Mouse (Mus musculus) limb, embryonic 13.5 days (tissue): ENCODE measurements around the gene Fbxl17. TPM values are rescaled to one million over a fixed set of nuclear protein-coding genes. Genes with fewer than 3 reads are reported as not detected.

Experiments used
- ATAC-seq: fragments of 200-750 bp; cut with Nextera tagmentation; 2 replicates; pipeline ENCODE4 v1.8.0; 2017; ENCODE audit warnings: low read depth, moderate number of reproducible peaks, moderate TSS enrichment; ENCODE audit not compliant: low FRiP score
- H3K27ac ChIP-seq: fragments of 300-500 bp; sonication (generic); 2 replicates; pipeline ENCODE4 v1.5.1; 2015; ENCODE audit warnings: inconsistent platforms, mild to moderate bottlenecking, moderate library complexity
- H3K27me3 ChIP-seq: fragments of 300-500 bp; sonication (generic); 2 replicates; pipeline ENCODE4 v1.6.1; 2015; ENCODE audit warnings: mild to moderate bottlenecking, inconsistent platforms
- H3K36me3 ChIP-seq: fragments of 300-500 bp; sonication (generic); 2 replicates; pipeline ENCODE4 v1.6.1; 2015; ENCODE audit warnings: inconsistent platforms, mild to moderate bottlenecking, moderate library complexity
- H3K4me1 ChIP-seq: fragments of 300-500 bp; sonication (generic); 2 replicates; pipeline ENCODE4 v1.6.1; 2015; ENCODE audit warnings: inconsistent platforms
- H3K4me2 ChIP-seq: fragments of 300-500 bp; sonication (generic); replicated peaks from 2 replicates; pipeline ENCODE4 v1.6.1; 2015; ENCODE audit warnings: inconsistent platforms, mild to moderate bottlenecking, moderate library complexity
- H3K4me3 ChIP-seq: fragments of 300-500 bp; sonication (generic); 2 replicates; pipeline ENCODE4 v1.5.1; 2015; ENCODE audit warnings: moderate library complexity, mild to moderate bottlenecking, inconsistent platforms
- H3K9ac ChIP-seq: fragments of 300-500 bp; sonication (generic); 2 replicates; pipeline ENCODE4 v1.6.1; 2015; ENCODE audit warnings: mild to moderate bottlenecking, inconsistent platforms
- H3K9me3 ChIP-seq: fragments of 300-500 bp; sonication (generic); 2 replicates; pipeline ENCODE4 v1.6.1; 2016; ENCODE audit warnings: inconsistent platforms
- WGBS: fragments of 180-500 bp; shearing (Covaris S2); methylation state at CpG from one replicate; pipeline ENCODE4 v1.1.7; 2015; 5-methylcytosine and 5-hydroxymethylcytosine counted together
- polyA plus RNA-seq: library from polyadenylated mRNA; unstranded; fragments of >200 nt; fragmentation: Nextera tagmentation; extraction: Ambion mirVana; gene quantifications from 2 replicates; pipeline ENCODE4 v1.2.1, GENCODE M21; 2015

The Fbxl17 gene
- polyA plus RNA-seq = 7.0 and 8.1 TPM in 2 replicates

- H3K27ac ChIP-seq = peak within 1 kb of the TSS; percentile 99
- peak; percentile 57 for ATAC-seq
- peak within 1 kb of the TSS; percentile 83 for H3K4me3 ChIP-seq
- WGBS = under 1% methylated on average over 63 of the region's 80 CpGs
- no peaks in the 10 kb centered on the region for H3K27me3 ChIP-seq
- H3K9me3 ChIP-seq = no peaks in the 10 kb centered on the region
- peaks cover 39% of the 10 kb centered on the region for H3K4me1 ChIP-seq
- H3K9ac ChIP-seq = peak within 1 kb of the TSS; percentile 99
- peak within 1 kb of the TSS; percentile 81 for H3K4me2 ChIP-seq
- no peaks in the 10 kb centered on the region; the same call in 1 of the 2 replicates for H3K36me3 ChIP-seq
These were observed at the start of gene Fbxl17 for GRCm38 (mm10) chr17:63499636-63500155. TSS of gene Fbxl17 (minus strand) at chr17:63500017.

GRCm38 (mm10) chr17:63547465-63547864 lies 47.6 kb upstream of the Fbxl17 start:
- Histone ChIP-seq H3K36me3 (no peaks in the 10 kb centered on the region), H3K4me3 (no peak overlapping the region), H3K9me3 (no peaks in the 10 kb centered on the region), H3K27ac (no peak overlapping the region), H3K4me2 (no peak overlapping the region), H3K9ac (no peak overlapping the region), H3K4me1 (no peaks in the 10 kb centered on the region), H3K27me3 (no peaks in the 10 kb centered on the region)
- ATAC-seq = no peak
- 81% methylated on average over 4 of the region's 4 CpGs for WGBS

GRCm38 (mm10) chr17:63534576-63535265 lies 34.9 kb upstream of the Fbxl17 start:
- H3K27ac ChIP-seq = no peak overlapping the region
- H3K4me2 ChIP-seq = no peak overlapping the region
- H3K9me3 ChIP-seq = no peaks in the 10 kb centered on the region
- 90% methylated on average over 17 of the region's 17 CpGs for WGBS
- no peaks in the 10 kb centered on the region for H3K27me3 ChIP-seq
- no peak overlapping the region for H3K4me3 ChIP-seq
- ATAC-seq = no peak
- no peaks in the 10 kb centered on the region for H3K36me3 ChIP-seq
- H3K9ac ChIP-seq = no peak overlapping the region
- 0 out of 2 replicates have a peak, but pooled peaks cover 4% of the 10 kb centered on the region for H3K4me1 ChIP-seq

- no peak overlapping the region for H3K27ac ChIP-seq
- no peaks in the 10 kb centered on the region for H3K9me3 ChIP-seq
- H3K4me2 ChIP-seq = no peak overlapping the region
- no peak for ATAC-seq
- WGBS = 25% methylated on average over 6 of the region's 6 CpGs
- no peak overlapping the region for H3K9ac ChIP-seq
- no peaks in the 10 kb centered on the region for H3K27me3 ChIP-seq
- no peaks in the 10 kb centered on the region for H3K36me3 ChIP-seq
- no peak overlapping the region for H3K4me3 ChIP-seq
- 0 out of 2 replicates have a peak, but pooled peaks cover 4% of the 10 kb centered on the region for H3K4me1 ChIP-seq
These were observed 33.4 kb upstream of the Fbxl17 start for GRCm38 (mm10) chr17:63533074-63533836.

- no peak for ATAC-seq
- 72% methylated on average over 6 of the region's 6 CpGs for WGBS
- no peak overlapping the region for H3K9ac ChIP-seq
- no peaks in the 10 kb centered on the region for H3K27me3 ChIP-seq
- no peak overlapping the region for H3K27ac ChIP-seq
- 0 out of 2 replicates have a peak, but pooled peaks cover 4% of the 10 kb centered on the region for H3K4me1 ChIP-seq
- no peak overlapping the region for H3K4me2 ChIP-seq
- no peak overlapping the region for H3K4me3 ChIP-seq
- no peaks in the 10 kb centered on the region for H3K36me3 ChIP-seq
- H3K9me3 ChIP-seq = no peaks in the 10 kb centered on the region
These were observed 29.7 kb upstream of the Fbxl17 start for GRCm38 (mm10) chr17:63529476-63529875.

GRCm38 (mm10) chr17:63520691-63521090 lies 20.9 kb upstream of the Fbxl17 start:
- ATAC-seq = no peak
- Histone ChIP-seq H3K4me1 (no peaks in the 10 kb centered on the region), H3K27ac (no peak overlapping the region), H3K36me3 (no peaks in the 10 kb centered on the region), H3K27me3 (no peaks in the 10 kb centered on the region), H3K9ac (no peak overlapping the region), H3K4me3 (no peak overlapping the region), H3K9me3 (no peaks in the 10 kb centered on the region), H3K4me2 (no peak overlapping the region)
- 86% methylated on average over 2 of the region's 2 CpGs for WGBS

GRCm38 (mm10) chr17:63510451-63510850 lies 10.6 kb upstream of the Fbxl17 start:
- WGBS = 83% methylated on average over 2 of the region's 2 CpGs
- no peak overlapping the region for H3K4me2 ChIP-seq
- H3K9me3 ChIP-seq = no peaks in the 10 kb centered on the region
- H3K4me3 ChIP-seq = no peak overlapping the region
- H3K36me3 ChIP-seq = no peaks in the 10 kb centered on the region
- H3K4me1 ChIP-seq = no peaks in the 10 kb centered on the region
- H3K27ac ChIP-seq = no peak overlapping the region
- H3K27me3 ChIP-seq = no peaks in the 10 kb centered on the region
- no peak for ATAC-seq
- no peak overlapping the region for H3K9ac ChIP-seq

- H3K4me3 ChIP-seq = peak overlapping the region; percentile 83
- no peaks in the 10 kb centered on the region for H3K9me3 ChIP-seq
- 93% methylated on average over 6 of the region's 6 CpGs for WGBS
- H3K4me2 ChIP-seq = peak overlapping the region; percentile 81
- H3K27me3 ChIP-seq = no peaks in the 10 kb centered on the region
- ATAC-seq = no peak
- H3K27ac ChIP-seq = no peak overlapping the region; the same call in 1 of the 2 replicates
- H3K4me1 ChIP-seq = peaks cover 30% of the 10 kb centered on the region
- H3K9ac ChIP-seq = no peak overlapping the region
- H3K36me3 ChIP-seq = no peaks in the 10 kb centered on the region; the same call in 1 of the 2 replicates
These were observed 1.3 kb upstream of the Fbxl17 start for GRCm38 (mm10) chr17:63501091-63501490.

- Histone ChIP-seq H3K4me3 (peak overlapping the region; percentile 83), H3K27ac (peak overlapping the region; percentile 99), H3K27me3 (no peaks in the 10 kb centered on the region), H3K9ac (peak overlapping the region; percentile 99), H3K36me3 (no peaks in the 10 kb centered on the region; the same call in 1 of the 2 replicates), H3K4me1 (peaks cover 37% of the 10 kb centered on the region), H3K9me3 (no peaks in the 10 kb centered on the region), H3K4me2 (peak overlapping the region; percentile 81)
- ATAC-seq = peak; percentile 76
- under 1% methylated on average over 49 of the region's 78 CpGs for WGBS
These were observed 478 bp upstream of the Fbxl17 start for GRCm38 (mm10) chr17:63500156-63500834.

GRCm38 (mm10) chr17:63498717-63499635 lies 841 bp downstream of the Fbxl17 start:
- Histone ChIP-seq H3K27me3 (no peaks in the 10 kb centered on the region), H3K9ac (peak overlapping the region; percentile 99), H3K36me3 (no peaks in the 10 kb centered on the region; the same call in 1 of the 2 replicates), H3K4me1 (peaks cover 46% of the 10 kb centered on the region), H3K27ac (peak overlapping the region; percentile 99), H3K4me2 (peak overlapping the region; percentile 81), H3K4me3 (peak overlapping the region; percentile 83), H3K9me3 (no peaks in the 10 kb centered on the region)
- WGBS = under 1% methylated on average over 36 of the region's 90 CpGs
- peak; percentile 57 for ATAC-seq

- peak overlapping the region; percentile 99 for H3K9ac ChIP-seq
- H3K4me3 ChIP-seq = peak overlapping the region; percentile 83
- H3K4me1 ChIP-seq = peaks cover 52% of the 10 kb centered on the region
- WGBS = 4% methylated on average over 6 of the region's 6 CpGs
- no peaks in the 10 kb centered on the region; the same call in 1 of the 2 replicates for H3K36me3 ChIP-seq
- H3K9me3 ChIP-seq = no peaks in the 10 kb centered on the region
- H3K27me3 ChIP-seq = no peaks in the 10 kb centered on the region
- no peak; the same call in 1 of the 2 replicates for ATAC-seq
- peak overlapping the region; percentile 81 for H3K4me2 ChIP-seq
- H3K27ac ChIP-seq = 0 out of 2 replicates have a peak overlapping the region, but pooled peaks have one; percentile 99
These were observed 1.6 kb downstream of the Fbxl17 start for GRCm38 (mm10) chr17:63498182-63498716.
